Mouse (Mus musculus) myocyte (in vitro differentiated cells): ENCODE measurements at regions not wholly inside any gene's neighbourhood (a gene's known extent, or its start where the extent isn't known, plus 50 kb on each side); places are given as distances from the start of the nearest gene placed in this dataset.

Experiments used
- H3K27me3 ChIP-seq: one replicate; pipeline ENCODE4 v1.6.1; 2011; ENCODE audit not compliant: control insufficient read depth, insufficient read depth, insufficient read length
- H3K36me3 ChIP-seq: one replicate; pipeline ENCODE4 v1.6.1; 2011; ENCODE audit not compliant: control insufficient read depth, insufficient read depth
- H3K4me2 ChIP-seq: one replicate; pipeline ENCODE4 v1.6.1; 2011; ENCODE audit warnings: low read depth, control low read depth
- H3K4me3 ChIP-seq: one replicate; pipeline ENCODE4 v1.5.1; 2011; ENCODE audit warnings: mild to moderate bottlenecking, control low read depth, moderate library complexity
- H3K79me2 ChIP-seq: one replicate; pipeline ENCODE4 v1.6.1; 2011; ENCODE audit not compliant: control insufficient read depth, insufficient read depth
- H3ac ChIP-seq: one replicate; pipeline ENCODE4 v1.6.1; 2011; ENCODE audit not compliant: control insufficient read depth, insufficient read length
- CEBPB ChIP-seq: IDR thresholded peaks from 2 replicates; pipeline ENCODE4 v1.6.1; 2011; ENCODE audit warnings: mild to moderate bottlenecking, moderate library complexity; ENCODE audit not compliant: poor library complexity, insufficient read depth, severe bottlenecking
- E2F4 ChIP-seq: IDR thresholded peaks from one replicate; pipeline ENCODE4 v1.6.1; 2011; ENCODE audit warnings: mild to moderate bottlenecking, control low read depth, moderate library complexity; ENCODE audit not compliant: insufficient read depth
- MAX ChIP-seq: IDR thresholded peaks from one replicate; pipeline ENCODE4 v1.6.1; 2011; ENCODE audit warnings: low read depth, mild to moderate bottlenecking, control low read depth
- MYOD1 ChIP-seq, 3 experiments: IDR thresholded peaks; one replicate each; pipeline ENCODE4 v1.6.1; 2011; ENCODE audit warnings: control low read depth in 2 of 3, low read depth in 2 of 3, mild to moderate bottlenecking in 2 of 3, moderate library complexity in 1 of 3; ENCODE audit not compliant: insufficient read length in 2 of 3, control insufficient read depth in 1 of 3
- MYOG ChIP-seq, 3 experiments: IDR thresholded peaks; one replicate each; pipeline ENCODE4 v1.6.1; 2011; ENCODE audit warnings: control low read depth in 2 of 3, low read depth in 2 of 3, mild to moderate bottlenecking in 2 of 3; ENCODE audit not compliant: insufficient read length in 2 of 3, control insufficient read depth in 1 of 3, insufficient read depth in 1 of 3
- POLR2A ChIP-seq: IDR thresholded peaks from one replicate; pipeline ENCODE4 v1.6.1; 2011; ENCODE audit warnings: low read depth, mild to moderate bottlenecking, control low read depth, moderate library complexity; ENCODE audit not compliant: insufficient read length
- POLR2AphosphoS2 ChIP-seq: IDR thresholded peaks from one replicate; pipeline ENCODE4 v1.6.1; 2011; ENCODE audit warnings: low read depth, control low read depth; ENCODE audit not compliant: insufficient read length
- REST ChIP-seq: IDR thresholded peaks from one replicate; pipeline ENCODE4 v1.6.1; 2011; ENCODE audit warnings: mild to moderate bottlenecking, control low read depth, moderate library complexity; ENCODE audit not compliant: insufficient read depth, insufficient read length
- SRF ChIP-seq: IDR thresholded peaks from one replicate; pipeline ENCODE4 v1.6.1; 2011; ENCODE audit warnings: low read depth; ENCODE audit not compliant: control insufficient read depth, insufficient read length
- TCF12 ChIP-seq: IDR thresholded peaks from one replicate; pipeline ENCODE4 v1.6.1; 2011; ENCODE audit warnings: mild to moderate bottlenecking, control low read depth; ENCODE audit not compliant: poor library complexity, insufficient read depth, severe bottlenecking
- TCF3 ChIP-seq: IDR thresholded peaks from one replicate; pipeline ENCODE4 v1.6.1; 2011; ENCODE audit warnings: low read depth, control low read depth; ENCODE audit not compliant: insufficient read length
- USF1 ChIP-seq: IDR thresholded peaks from one replicate; pipeline ENCODE4 v1.6.1; 2011; ENCODE audit warnings: low read depth, mild to moderate bottlenecking, control low read depth, moderate library complexity

- Histone ChIP-seq H3ac (no peak overlapping the region), H3K4me2 (no peak overlapping the region), H3K4me3 (no peak overlapping the region), H3K27me3 (no peaks in the 10 kb centered on the region), H3K36me3 (no peaks in the 10 kb centered on the region), H3K79me2 (no peaks in the 10 kb centered on the region)
- no peak for TF ChIP-seq MYOD1 (IDR thresholded peaks at IDR 0.05; ENCODE audit: control insufficient read depth in 1 of 3, insufficient read length in 2 of 3, low read depth in 2 of 3)
- TF ChIP-seq CEBPB: no peak
- no peak for TF ChIP-seq TCF12
- no peak for TF ChIP-seq POLR2AphosphoS2
- no peak for TF ChIP-seq SRF
- no peak for TF ChIP-seq MAX
- no peak for TF ChIP-seq REST
- TF ChIP-seq E2F4: no peak
- no peak for TF ChIP-seq TCF3
- no peak for TF ChIP-seq POLR2A
- no peak for TF ChIP-seq USF1
- no peak for TF ChIP-seq MYOG (IDR thresholded peaks at IDR 0.05; ENCODE audit: control insufficient read depth in 1 of 3, insufficient read depth in 1 of 3, insufficient read length in 2 of 3, low read depth in 2 of 3)
Measured at GRCm38 (mm10) chr10:125790924-125791323, 175.0 kb upstream of the Lrig3 start.

DNA sequence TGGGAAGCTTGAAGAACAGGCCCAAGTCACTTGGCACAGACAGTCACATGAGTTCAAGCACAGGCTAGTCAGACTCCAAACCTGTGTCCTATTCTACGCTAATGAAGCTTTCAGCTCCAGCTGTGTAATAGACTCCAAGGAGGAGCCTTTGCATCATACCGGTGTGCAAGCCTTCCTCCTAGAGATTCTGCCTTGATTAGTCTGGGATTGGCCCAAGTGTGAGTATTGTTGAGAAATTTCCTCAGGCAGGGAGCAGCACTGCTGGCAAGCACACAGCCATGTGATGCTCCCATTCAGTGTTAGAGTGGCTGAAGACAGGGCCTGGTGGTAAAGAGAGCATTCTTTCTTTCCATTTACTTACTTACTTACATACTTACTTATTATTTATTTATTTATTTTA lies 171.5 kb upstream of the Lrig3 start:
- Histone ChIP-seq H3K79me2 (no peaks in the 10 kb centered on the region), H3K36me3 (no peaks in the 10 kb centered on the region), H3ac (no peak overlapping the region), H3K4me3 (no peak overlapping the region), H3K27me3 (no peaks in the 10 kb centered on the region), H3K4me2 (no peak overlapping the region)
- TF ChIP-seq TCF12 (no peak), POLR2AphosphoS2 (no peak), E2F4 (no peak), TCF3 (no peak), CEBPB (no peak), POLR2A (no peak), MYOD1 (IDR thresholded peaks at IDR 0.05; ENCODE audit: control insufficient read depth in 1 of 3, insufficient read length in 2 of 3, low read depth in 2 of 3) (no peak), REST (no peak), USF1 (no peak), MYOG (IDR thresholded peaks at IDR 0.05; ENCODE audit: control insufficient read depth in 1 of 3, insufficient read depth in 1 of 3, insufficient read length in 2 of 3, low read depth in 2 of 3) (no peak), SRF (no peak)

GRCm38 (mm10) chr10:125795323-125795722 lies 170.6 kb upstream of the Lrig3 start:
- H3ac ChIP-seq: no peak overlapping the region
- no peaks in the 10 kb centered on the region for H3K36me3 ChIP-seq
- no peaks in the 10 kb centered on the region for H3K79me2 ChIP-seq
- TF ChIP-seq SRF (no peak), MYOD1 (IDR thresholded peaks at IDR 0.05; ENCODE audit: control insufficient read depth in 1 of 3, insufficient read length in 2 of 3, low read depth in 2 of 3) (no peak), CEBPB (no peak), MYOG (IDR thresholded peaks at IDR 0.05; ENCODE audit: control insufficient read depth in 1 of 3, insufficient read depth in 1 of 3, insufficient read length in 2 of 3, low read depth in 2 of 3) (no peak), USF1 (no peak), TCF3 (no peak), MAX (no peak), REST (no peak)
- H3K27me3 ChIP-seq: no peaks in the 10 kb centered on the region
- H3K4me3 ChIP-seq: no peak overlapping the region
- no peak overlapping the region for H3K4me2 ChIP-seq

- H3K27me3 ChIP-seq: no peaks in the 10 kb centered on the region
- no peak overlapping the region for H3K4me2 ChIP-seq
- no peak overlapping the region for H3ac ChIP-seq
- no peaks in the 10 kb centered on the region for H3K36me3 ChIP-seq
- TF ChIP-seq TCF12: no peak
- TF ChIP-seq MYOD1 (IDR thresholded peaks at IDR 0.05; ENCODE audit: control insufficient read depth in 1 of 3, insufficient read length in 2 of 3, low read depth in 2 of 3): no peak
- no peak for TF ChIP-seq REST
- no peak for TF ChIP-seq TCF3
- no peak for TF ChIP-seq CEBPB
- no peak for TF ChIP-seq USF1
- TF ChIP-seq E2F4: no peak
- TF ChIP-seq MAX: no peak
- no peak for TF ChIP-seq MYOG (IDR thresholded peaks at IDR 0.05; ENCODE audit: control insufficient read depth in 1 of 3, insufficient read depth in 1 of 3, insufficient read length in 2 of 3, low read depth in 2 of 3)
- no peak for TF ChIP-seq POLR2A
- TF ChIP-seq POLR2AphosphoS2: no peak
- TF ChIP-seq SRF: no peak
- H3K79me2 ChIP-seq: no peaks in the 10 kb centered on the region
- H3K4me3 ChIP-seq: no peak overlapping the region
Measured at GRCm38 (mm10) chr10:125798678-125799077, 167.3 kb upstream of the Lrig3 start.

DNA sequence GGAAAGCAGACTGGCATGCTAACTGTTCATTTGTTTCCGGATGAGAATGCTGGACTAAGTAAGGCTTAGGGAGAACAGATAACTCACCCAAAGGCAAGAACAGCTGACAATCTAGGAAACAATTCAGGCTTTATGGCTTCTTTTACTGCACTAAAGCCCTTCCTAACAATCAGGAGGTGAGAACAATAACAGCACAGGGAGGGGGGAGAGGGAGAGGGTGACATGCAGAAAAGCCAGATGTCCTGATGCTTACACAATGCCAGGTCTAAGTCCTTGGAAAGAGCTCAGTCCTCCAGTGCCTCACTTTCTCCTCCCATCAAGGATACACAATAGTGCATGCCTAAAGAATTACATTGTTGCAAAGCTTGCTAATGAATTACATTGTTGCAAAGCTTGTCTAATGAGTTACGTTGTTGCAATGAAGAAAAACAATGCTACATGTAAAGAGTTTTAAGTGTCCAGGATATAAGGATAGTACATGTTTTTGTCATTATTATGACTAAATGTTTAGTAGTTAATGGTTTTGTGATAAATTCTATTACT lies 165.3 kb upstream of the Lrig3 start:
- Histone ChIP-seq H3ac (no peak overlapping the region), H3K36me3 (no peaks in the 10 kb centered on the region), H3K4me3 (no peak overlapping the region), H3K27me3 (no peaks in the 10 kb centered on the region), H3K4me2 (no peak overlapping the region), H3K79me2 (no peaks in the 10 kb centered on the region)
- no peak for TF ChIP-seq POLR2AphosphoS2
- no peak for TF ChIP-seq REST
- TF ChIP-seq MYOG (IDR thresholded peaks at IDR 0.05; ENCODE audit: control insufficient read depth in 1 of 3, insufficient read depth in 1 of 3, insufficient read length in 2 of 3, low read depth in 2 of 3): no peak
- no peak for TF ChIP-seq MYOD1 (IDR thresholded peaks at IDR 0.05; ENCODE audit: control insufficient read depth in 1 of 3, insufficient read length in 2 of 3, low read depth in 2 of 3)
